Mouse (Mus musculus) left cerebral cortex, adult 11 months (tissue): ENCODE measurements at regions not wholly inside any gene's neighbourhood (a gene's known extent, or its start where the extent isn't known, plus 50 kb on each side); places are given as distances from the start of the nearest gene placed in this dataset.

Experiments
- DNase-seq: peaks from one replicate; pipeline ENCODE4 v3.0.0; 2022; ENCODE audit warnings: low spot score

DNA sequence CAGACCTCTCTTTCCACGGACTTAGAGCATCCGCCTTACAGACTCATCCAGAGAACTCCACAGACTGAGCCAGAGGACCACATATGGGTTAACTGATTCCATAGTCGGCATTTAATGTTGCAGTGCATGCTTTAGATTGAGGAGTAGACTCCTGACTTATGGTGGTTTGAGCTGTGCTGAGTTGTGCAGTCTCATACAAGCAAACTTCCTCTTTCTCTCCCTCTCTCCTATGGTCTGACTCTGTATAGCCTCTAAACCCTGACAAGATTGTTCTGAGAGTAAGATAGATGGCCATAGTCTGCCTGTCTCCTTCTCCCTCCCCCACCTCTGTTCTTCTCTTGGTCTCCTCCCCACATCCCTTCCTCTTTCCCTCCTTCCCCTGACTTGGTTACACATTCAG is 616.0 kb downstream of the Ryr2 start:
- DNase-seq = no peak

GRCm38 (mm10) chr13:11483142-11483541 is 623.6 kb downstream of the Ryr2 start:
- peak; percentile 9 for DNase-seq

DNA sequence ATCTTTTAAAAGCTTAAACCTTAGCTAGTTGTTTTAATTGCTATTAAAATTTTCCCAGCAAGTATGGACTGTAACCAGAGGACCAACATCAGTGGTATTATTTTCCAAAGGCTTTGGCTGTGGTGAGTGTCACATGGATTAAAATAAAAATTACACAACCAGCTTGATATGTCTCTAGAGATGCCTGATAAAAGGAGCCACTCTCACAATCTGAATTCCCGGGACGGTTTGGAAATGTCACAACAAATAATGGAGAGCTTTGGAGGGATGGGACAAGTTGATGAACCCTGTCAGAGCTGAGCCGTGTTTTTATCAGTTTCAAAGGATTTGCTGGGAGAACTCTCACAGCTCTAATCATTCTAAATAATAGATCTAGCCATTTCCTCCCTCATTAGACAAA is 624.0 kb downstream of the Ryr2 start:
- DNase-seq = no peak

GRCm38 (mm10) chr13:11460251-11460650 is 646.5 kb downstream of the Ryr2 start:
- DNase-seq = no peak

- DNase-seq = no peak
Measured at GRCm38 (mm10) chr13:11455113-11455512, 651.6 kb downstream of the Ryr2 start.

- DNase-seq = no peak
Measured at GRCm38 (mm10) chr13:11452448-11452847, 654.3 kb downstream of the Ryr2 start.

- DNase-seq = peak; percentile 2
Measured at GRCm38 (mm10) chr13:11432465-11433339, 674.0 kb downstream of the Ryr2 start.

DNA sequence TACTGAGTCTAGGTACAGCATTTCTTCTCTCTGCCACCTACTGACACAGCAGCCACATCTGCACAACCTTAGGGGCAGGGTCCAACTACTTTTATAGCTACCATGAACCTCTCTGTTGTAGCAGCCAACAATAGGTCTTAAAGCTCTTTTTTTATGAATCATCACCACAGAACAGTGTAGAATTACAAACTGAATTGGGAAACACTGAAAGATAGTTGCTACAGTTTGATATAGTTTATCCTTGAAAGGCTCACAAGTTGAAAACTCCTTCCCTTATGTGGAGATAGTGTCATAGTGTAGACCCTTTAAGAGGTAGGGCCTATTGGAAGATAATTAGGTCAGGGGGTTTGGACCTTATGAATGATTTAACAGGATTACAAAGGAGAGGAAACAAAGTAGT is 679.9 kb downstream of the Ryr2 start:
- DNase-seq = no peak

DNA sequence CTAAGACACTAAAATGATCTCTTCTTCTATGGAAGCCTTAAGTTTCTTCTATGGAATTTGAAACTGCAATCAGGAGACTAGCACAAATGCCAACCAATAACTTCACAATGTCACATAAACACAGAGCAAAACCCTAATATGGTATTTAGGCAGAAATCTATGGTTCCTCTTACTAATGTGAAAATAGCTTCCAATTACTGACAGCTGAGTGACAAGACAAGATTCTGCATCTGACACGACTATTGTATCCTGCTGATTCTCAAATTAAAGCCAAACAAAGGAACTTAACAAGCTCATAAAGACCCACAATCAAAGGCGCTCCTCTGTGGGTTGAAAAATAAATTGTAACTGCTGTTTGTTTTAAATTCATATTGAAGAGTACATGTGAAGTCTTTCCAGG is 714.7 kb downstream of the Ryr2 start:
- no peak for DNase-seq

DNA sequence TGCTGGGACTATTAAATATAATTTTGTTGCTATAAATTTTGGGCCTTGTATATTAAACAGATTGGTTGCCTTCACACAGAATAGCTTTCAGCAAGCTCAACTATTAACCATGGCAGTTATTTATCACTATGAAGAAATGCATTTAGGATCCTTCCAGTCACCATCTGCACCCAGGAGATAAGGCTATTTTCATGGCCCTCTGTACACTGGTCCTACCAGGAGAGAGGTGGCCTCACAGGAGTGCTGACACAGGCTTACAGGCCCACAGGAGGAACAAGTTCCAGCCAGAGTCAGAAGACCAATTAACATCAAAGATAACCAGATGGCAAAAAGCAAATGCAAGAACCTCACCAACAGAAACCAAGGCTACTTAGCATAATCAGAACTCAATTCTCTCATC is 731.3 kb downstream of the Ryr2 start:
- DNase-seq = no peak

GRCm38 (mm10) chr13:11369456-11369855 is 737.3 kb downstream of the Ryr2 start:
- DNase-seq = no peak

- DNase-seq = no peak
Measured at GRCm38 (mm10) chr13:11362872-11363271, 743.9 kb downstream of the Ryr2 start.

GRCm38 (mm10) chr13:11348502-11348849 is 758.3 kb downstream of the Ryr2 start:
- no peak for DNase-seq

DNA sequence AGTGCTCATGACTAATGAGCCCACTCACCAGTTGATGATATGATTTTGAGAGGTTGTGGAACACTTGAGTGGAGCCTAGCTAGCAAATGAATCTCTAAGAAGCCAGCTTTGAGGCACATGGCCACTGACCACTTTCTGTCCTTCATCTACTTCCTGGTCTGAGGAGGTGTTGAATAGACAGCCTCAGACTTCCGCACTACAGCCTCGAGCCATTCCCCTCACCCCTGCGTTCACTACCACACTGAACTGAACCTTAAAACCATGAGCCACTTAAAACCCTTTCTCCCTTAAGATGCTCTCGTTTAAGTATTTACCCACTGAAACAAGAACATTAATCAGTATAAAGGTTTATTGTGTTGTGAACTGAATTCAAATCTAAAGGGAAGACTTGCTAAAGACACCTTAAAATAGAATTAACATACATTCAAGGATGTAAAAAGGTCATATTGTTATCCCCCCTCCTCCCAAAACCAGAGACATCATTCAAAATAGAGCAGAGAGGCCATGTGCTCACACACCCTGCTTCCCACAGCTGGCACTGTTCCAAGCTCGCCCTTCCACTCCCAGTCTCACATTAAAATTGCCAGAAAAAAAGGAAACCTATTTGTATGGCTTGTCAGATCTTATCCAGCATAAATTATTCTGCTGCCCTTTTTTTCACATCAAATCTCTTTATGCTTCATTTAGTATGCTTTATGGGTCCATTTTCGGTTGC is 758.8 kb downstream of the Ryr2 start:
- no peak for DNase-seq

GRCm38 (mm10) chr13:11344500-11344899 is 762.2 kb downstream of the Ryr2 start:
- no peak for DNase-seq

DNA sequence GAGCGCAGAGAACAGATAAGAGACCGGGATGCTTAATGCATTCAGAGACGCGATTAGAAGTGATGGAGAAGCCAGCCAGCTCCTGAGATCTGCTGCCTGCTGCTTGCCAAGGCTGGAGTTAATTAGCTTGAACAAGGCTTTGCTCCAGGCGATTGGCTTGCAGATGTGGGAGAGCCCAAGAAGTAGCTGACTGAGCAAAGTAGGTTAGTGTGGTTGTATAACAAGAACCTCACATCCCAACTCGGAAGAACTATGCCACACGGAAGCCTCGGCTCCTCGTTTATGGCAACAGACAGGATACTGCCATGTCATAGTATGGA is 768.5 kb downstream of the Ryr2 start:
- peak; percentile 16 for DNase-seq

DNA sequence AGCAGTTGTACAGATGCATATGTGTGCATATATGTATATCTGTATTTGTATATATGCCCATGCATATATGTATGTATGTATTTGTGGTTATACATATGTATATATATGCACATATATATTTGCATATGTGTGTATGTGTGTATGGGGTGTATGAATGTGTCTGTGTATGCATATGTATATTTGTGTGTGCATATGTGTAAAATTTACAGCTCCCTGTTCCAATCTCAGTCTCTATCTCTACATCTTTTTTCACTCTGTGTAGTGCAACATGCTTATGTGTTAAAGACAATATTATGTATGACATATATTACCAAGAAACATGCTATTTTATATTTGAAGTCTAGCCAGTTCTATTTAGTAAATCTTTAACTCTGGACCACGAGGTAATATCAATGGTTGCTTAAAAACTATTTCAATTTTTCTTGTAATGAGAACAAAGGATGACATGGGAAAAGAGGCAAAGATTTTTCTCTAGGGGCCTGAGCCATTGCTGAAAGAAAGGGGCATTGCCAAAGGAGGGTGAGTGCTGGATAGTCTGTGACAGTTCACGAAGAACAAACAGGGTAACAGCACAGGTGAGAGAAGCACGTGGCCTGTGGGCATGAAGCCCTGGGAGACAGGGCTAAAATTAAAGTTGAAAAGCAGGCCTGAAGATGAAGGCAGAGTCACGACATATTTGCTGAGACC is 769.0 kb downstream of the Ryr2 start:
- no peak for DNase-seq

DNA sequence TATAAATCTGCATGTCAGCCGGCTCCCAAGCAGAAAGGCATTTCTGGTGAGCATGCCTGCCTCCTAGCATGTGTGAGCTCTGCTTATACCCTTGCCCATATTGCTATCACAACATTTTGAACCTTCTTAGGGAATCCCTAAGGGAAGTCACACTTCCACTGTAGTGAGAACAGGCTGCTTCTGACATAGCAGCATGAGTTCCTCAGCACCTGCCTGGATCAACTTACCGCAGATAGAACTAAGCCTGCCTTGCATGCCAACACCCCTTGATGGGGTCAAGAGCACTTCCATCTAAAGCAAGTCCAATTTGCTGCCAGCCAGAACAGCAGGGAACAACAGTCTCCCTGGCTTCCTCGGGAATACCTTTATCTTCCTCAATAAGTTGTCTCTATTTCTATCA is 769.8 kb downstream of the Ryr2 start:
- no peak for DNase-seq

DNA sequence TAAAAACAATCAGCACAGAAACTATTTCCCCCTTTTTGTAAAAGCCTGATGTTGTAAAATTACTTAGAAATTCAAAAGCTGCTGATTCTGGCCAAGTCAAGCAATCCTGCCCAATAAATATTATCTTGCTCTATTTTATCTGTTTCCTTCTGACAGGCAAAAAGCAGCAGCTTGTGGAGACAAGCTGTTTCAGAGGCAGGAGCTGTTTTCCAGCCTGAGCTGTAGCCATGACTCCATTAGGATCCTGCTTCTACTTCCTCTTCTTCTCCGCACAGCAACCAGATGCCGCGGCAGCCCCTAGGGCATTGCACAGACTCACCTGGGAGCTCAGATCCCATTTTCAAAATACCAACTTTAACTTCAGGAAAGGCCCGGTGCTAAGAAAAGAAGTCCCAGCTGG is 774.8 kb downstream of the Ryr2 start:
- DNase-seq = no peak

DNA sequence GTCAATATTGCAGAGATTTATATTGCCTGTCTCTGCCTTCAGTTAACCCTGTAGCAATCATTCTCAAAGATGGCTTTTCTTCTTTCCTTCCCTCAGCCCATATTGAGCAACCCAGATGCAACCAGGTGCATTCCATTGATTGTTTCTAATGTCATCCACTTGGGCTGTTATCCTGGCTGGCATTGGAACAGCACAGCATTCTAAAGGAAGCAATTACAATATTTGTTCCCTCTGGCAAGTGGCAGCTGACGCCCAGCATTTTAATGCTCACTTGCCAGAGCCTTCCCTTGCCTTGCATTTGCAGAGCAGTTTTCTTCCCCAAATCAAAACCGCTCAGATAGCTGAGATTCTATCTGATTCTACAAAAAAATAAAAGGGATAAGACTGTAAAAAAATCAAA is 798.0 kb downstream of the Ryr2 start:
- no peak for DNase-seq

DNA sequence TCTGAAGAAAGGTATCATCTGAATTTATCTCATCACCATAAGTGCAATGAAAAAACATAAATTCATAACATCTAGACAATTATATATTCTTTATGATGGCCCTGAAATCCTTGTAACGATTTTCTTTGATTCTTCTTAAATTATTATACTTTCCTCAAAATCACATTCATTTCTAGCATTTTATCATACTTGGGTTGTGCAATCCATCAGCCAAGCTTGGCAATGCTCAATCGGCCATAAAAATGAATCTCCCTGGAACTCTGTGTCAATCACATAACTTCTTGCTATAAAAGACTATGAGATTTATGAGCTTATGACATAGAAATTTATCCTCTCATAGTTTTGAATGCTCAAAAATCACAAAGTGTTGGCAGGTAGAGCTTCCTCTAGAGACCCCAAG is 811.3 kb downstream of the Ryr2 start:
- no peak for DNase-seq

DNA sequence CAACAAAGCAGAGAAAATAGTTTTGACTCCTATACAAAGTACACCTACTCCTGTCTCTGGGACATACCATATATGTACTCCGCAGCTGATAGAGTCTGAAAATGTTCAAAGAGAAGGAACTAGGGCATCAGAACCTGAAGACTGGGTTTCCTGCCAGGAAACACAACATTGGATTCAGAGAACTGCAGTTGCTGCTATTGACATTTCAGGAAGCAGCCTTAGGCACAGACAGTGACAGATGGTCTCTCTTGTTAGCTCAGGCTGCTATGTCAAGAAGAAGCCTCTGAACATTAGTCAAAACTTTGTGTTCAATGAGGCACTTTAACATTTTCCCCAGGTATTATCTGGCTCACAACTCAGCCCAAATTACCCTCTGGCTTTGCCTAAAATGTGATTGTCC is 812.1 kb downstream of the Ryr2 start:
- DNase-seq = peak; percentile 19

DNA sequence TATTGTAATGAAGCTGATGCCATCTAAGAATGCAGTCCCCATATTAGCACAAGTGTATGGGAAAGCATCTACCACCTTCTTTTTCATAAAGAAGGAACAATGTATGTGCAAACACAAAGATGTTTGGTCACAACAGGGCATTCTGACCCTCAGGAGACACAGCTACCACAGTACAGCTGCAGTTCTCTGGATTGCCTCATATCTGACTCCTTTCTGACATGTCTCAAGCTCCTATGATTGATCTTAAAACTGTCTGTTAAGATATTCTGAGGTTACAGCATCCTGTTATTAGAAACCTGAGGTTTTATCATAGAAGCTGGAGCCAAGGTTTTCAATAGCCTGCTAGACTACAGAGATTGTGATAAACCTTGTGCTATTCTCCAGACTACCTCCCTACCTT is 813.0 kb downstream of the Ryr2 start:
- DNase-seq = no peak
